Mouse (Mus musculus) G1E (cell line): Measurements from ENCODE around the gene Gnl2. TPM values are rescaled to one million over a fixed set of nuclear protein-coding genes. Genes with fewer than 3 reads are reported as not detected.

ENCODE experiments used
- ATAC-seq: 2 replicates; pipeline ENCODE4 v1.8.0; 2016; ENCODE audit warnings: mild to moderate bottlenecking; ENCODE audit not compliant: insufficient number of reproducible peaks, poor library complexity, low FRiP score, severe bottlenecking; ENCODE audit errors: extremely low read depth
- DNase-seq: peaks from one replicate; pipeline ENCODE4 v3.0.0; 2012; ENCODE audit warnings: low spot score
- H3K27me3 ChIP-seq: 2 replicates; pipeline ENCODE4 v1.6.1; 2012; ENCODE audit warnings: mild to moderate bottlenecking, low read length, inconsistent platforms; ENCODE audit not compliant: insufficient read depth
- H3K36me3 ChIP-seq: replicated peaks from 2 replicates; pipeline ENCODE3; 2012; ENCODE audit warnings: mild to moderate bottlenecking, inconsistent platforms
- H3K4me1 ChIP-seq: 2 replicates; pipeline ENCODE4 v1.6.1; 2012; ENCODE audit warnings: low read depth, low read length, inconsistent platforms, mixed read lengths; ENCODE audit not compliant: insufficient read depth
- H3K4me3 ChIP-seq: 2 replicates; pipeline ENCODE4 v1.5.1; 2012; ENCODE audit warnings: low read depth, mild to moderate bottlenecking, inconsistent platforms, low read length, moderate library complexity, mixed read lengths
- H3K9me3 ChIP-seq: replicated peaks from 2 replicates; pipeline ENCODE4 v1.6.1; 2012; ENCODE audit warnings: inconsistent platforms
- CTCF ChIP-seq: IDR thresholded peaks from 2 replicates; pipeline ENCODE4 v1.5.1; 2012; ENCODE audit warnings: low read depth, low read length, inconsistent platforms, mixed read lengths
- GATA1 ChIP-seq: IDR thresholded peaks from 2 replicates; pipeline ENCODE4 v1.6.1; 2012; ENCODE audit warnings: borderline replicate concordance, low read length, inconsistent platforms, mixed read lengths
- GATA2 ChIP-seq: IDR thresholded peaks from 2 replicates; pipeline ENCODE4 v1.6.1; 2012; ENCODE audit warnings: low read depth, low read length, inconsistent platforms, borderline replicate concordance
- POLR2AphosphoS5 ChIP-seq: IDR thresholded peaks from 2 replicates; pipeline ENCODE4 v1.6.1; 2012; ENCODE audit warnings: low read depth, low read length, inconsistent platforms; ENCODE audit not compliant: insufficient replicate concordance
- TAL1 ChIP-seq: conservative IDR thresholded peaks from 2 replicates; pipeline ENCODE4 v1.6.1; 2012; ENCODE audit warnings: low read depth, low read length, inconsistent platforms, mixed read lengths
- polyA plus RNA-seq: library from polyadenylated mRNA; stranded (reverse); fragments of >175 nt; gene quantifications from 2 replicates; pipeline ENCODE4 v1.2.3, GENCODE M21; 2012
- total RNA-seq, 2 experiments: library from RNA; stranded (forward) in 1 of 2; stranded (reverse) in 1 of 2; fragments of 200-1000 nt in 1 of 2; fragments of >200 nt in 1 of 2; fragmentation: Nextera tagmentation in 1 of 2; gene quantifications; 2 replicates each; pipeline ENCODE4 v1.2.3; 2014 to 2017

Gnl2 gene
- 176 and 187 TPM in 2 replicates for total RNA-seq (2014; fragmentation: Nextera tagmentation)
- total RNA-seq (2017): 165 and 200 TPM in 2 replicates
- polyA plus RNA-seq: 110 and 111 TPM in 2 replicates

DNA sequence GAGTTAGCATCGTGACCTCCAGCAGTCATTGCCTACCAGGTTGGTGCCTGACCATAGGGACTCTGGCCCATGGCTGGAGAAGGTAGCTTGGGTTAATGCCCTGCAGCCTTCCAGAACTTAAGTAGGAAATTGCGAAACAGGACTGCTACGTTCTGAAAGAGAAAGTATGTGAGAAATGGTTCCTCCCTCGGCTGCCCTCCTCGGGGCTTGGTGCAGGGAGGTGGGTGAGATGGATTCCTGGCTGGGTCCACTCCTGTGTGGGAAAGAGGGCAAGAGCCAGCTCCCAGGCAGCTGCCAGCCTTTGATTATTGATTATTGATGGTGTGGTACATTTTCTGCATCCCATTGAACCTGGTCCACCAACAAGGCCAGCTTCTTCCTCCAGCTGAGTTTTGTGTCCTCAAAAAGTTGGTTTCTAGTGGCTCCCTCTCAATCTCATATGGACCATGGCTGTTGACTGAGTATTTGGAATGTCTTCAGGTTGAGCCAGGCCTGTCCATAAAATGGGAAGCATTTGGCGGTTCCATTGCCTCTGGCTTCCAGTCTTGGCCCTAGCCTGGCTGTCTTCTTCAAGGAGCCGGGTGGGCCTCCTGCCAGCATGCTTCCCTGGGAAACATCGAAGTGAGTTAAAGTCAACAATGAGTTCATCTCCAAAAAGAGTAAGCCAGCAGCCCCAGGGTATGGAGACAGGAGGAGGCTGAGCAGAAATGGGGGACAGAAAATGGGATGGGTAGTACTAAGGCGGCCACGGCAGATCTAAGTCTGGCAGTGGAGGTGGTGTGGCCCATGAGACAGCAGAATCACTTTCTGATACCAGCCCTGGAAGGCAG lies at the start of gene Gnl2:
Gnl2 (plus strand) TSS at position 780 of the 830 bp plus-strand sequence.
- no peaks in the 10 kb centered on the region for H3K9me3 ChIP-seq
- no peak within 1 kb of the TSS for H3K4me3 ChIP-seq
- DNase-seq (no peak), ATAC-seq (no peak)
- TF ChIP-seq GATA2: no peak
- peaks cover 9% of the 10 kb centered on the region for H3K4me1 ChIP-seq
- H3K36me3 ChIP-seq: no peaks in the 10 kb centered on the region
- peaks cover 66% of the 10 kb centered on the region for H3K27me3 ChIP-seq

DNA sequence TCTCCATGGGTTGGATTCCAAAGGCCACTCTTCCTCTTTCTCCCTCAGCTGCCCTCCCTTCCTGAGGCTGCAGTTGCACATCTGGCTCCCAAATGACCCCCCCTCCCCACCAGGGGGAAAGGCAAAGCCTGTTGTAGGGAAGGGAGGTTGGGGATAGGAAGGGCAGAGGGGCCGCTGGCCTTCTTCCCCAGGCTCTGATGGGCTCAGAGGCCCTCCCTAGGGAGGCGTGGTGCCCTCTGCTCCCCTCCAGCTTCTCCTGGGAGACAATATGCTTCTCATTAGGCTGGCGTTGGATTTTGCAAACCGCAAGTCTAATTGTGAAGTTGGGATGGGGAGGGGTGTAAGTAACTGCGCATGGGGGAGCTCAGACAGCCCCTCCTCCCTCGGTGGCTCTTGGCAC lies 47.7 kb upstream of the Gnl2 start:
- peaks cover 28% of the 10 kb centered on the region for H3K27me3 ChIP-seq
- H3K4me3 ChIP-seq: no peak overlapping the region
- H3K9me3 ChIP-seq: no peaks in the 10 kb centered on the region
- DNase-seq: no peak
- no peaks in the 10 kb centered on the region for H3K4me1 ChIP-seq
- no peaks in the 10 kb centered on the region for H3K36me3 ChIP-seq
- TF ChIP-seq POLR2AphosphoS5 (no peak), GATA1 (no peak), TAL1 (no peak), GATA2 (no peak), CTCF (no peak)
- no peak for ATAC-seq

DNA sequence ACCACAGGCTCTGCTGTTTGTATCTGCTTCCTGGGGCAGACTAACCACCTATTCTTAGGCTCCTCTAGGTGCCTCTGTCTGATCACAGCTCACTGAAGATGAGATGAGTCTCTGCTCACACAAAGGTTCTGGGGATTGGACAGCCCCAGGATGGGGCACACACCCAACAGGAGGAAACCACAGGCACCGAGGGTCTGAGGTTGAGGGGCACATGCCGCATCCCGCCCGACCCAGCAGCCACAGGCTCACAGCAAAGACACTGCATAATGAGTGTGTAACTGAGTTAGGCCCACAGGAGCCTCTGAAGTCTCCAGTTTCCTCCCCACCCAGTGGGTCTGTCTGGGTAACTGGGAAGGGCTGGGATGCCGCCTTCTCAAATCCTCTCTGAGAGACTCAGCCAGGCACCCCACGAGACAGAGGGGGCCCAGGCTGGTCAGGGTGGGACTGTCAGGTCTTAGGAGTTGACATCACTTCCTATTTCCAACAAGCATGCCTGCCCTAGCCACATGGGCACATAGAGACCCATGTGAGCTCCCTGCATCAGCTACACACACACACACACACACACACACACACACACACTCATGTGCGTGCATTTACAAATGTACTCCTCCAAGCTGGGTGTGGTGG lies 47.1 kb upstream of the Gnl2 start:
- Histone ChIP-seq H3K27me3 (peaks cover 29% of the 10 kb centered on the region), H3K36me3 (no peaks in the 10 kb centered on the region), H3K4me3 (no peak overlapping the region), H3K4me1 (no peaks in the 10 kb centered on the region), H3K9me3 (no peaks in the 10 kb centered on the region)
- DNase-seq (no peak), ATAC-seq (no peak)
- TF ChIP-seq CTCF (no peak), TAL1 (no peak), POLR2AphosphoS5 (no peak), GATA1 (no peak), GATA2 (no peak)

DNA sequence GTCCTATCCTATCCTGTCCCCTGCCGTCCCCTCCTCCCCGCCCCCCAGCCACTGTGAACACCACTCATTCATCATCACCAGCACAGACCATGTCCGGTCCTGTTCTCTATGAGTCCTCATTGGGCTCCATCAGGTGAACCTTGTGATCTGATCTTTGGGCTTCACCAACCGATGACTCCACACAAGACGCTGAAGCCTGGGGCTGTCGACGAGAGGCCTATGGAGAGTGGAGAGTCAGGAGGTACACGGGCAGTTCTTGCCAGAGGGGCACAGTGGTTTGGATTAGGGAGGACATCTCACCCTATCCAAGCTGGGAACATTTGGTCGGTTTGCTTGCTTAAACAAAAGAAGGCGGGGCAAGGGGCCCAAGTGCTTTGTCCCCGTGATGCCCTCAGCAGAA lies 46.2 kb upstream of the Gnl2 start:
- TF ChIP-seq POLR2AphosphoS5 (no peak), TAL1 (no peak), GATA2 (no peak), CTCF (no peak), GATA1 (no peak)
- DNase-seq (no peak), ATAC-seq (no peak)
- no peaks in the 10 kb centered on the region for H3K4me1 ChIP-seq
- no peaks in the 10 kb centered on the region for H3K36me3 ChIP-seq
- H3K4me3 ChIP-seq: no peak overlapping the region
- H3K9me3 ChIP-seq: no peaks in the 10 kb centered on the region
- peaks cover 26% of the 10 kb centered on the region for H3K27me3 ChIP-seq

DNA sequence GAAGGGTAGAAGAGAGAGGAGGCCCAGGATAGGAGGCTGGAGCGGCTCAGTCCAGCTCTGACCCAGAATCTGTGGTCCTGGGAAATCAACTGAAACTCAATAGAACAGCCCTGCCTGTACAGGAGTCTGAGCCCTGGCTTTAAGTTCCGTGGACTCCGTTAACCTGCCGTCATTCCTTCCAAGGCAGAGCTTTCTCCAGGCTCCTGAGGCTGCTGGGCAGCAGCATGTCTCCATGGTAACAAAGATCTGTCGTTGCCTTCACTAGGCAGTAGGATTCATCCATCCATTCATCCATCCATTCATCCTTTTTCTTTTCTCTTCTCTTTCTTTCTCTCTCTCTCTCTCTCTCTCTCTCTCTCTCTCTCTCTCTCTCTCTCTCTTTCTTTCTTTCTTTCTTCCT lies 45.7 kb upstream of the Gnl2 start:
- Histone ChIP-seq H3K9me3 (no peaks in the 10 kb centered on the region), H3K36me3 (no peaks in the 10 kb centered on the region), H3K27me3 (peaks cover 24% of the 10 kb centered on the region), H3K4me3 (no peak overlapping the region), H3K4me1 (no peaks in the 10 kb centered on the region)
- TF ChIP-seq TAL1 (no peak), GATA1 (no peak), CTCF (no peak), POLR2AphosphoS5 (no peak), GATA2 (no peak)
- ATAC-seq (no peak), DNase-seq (no peak)

- Histone ChIP-seq H3K27me3 (peaks cover 24% of the 10 kb centered on the region), H3K4me1 (no peaks in the 10 kb centered on the region), H3K4me3 (no peak overlapping the region), H3K36me3 (no peaks in the 10 kb centered on the region), H3K9me3 (no peaks in the 10 kb centered on the region)
- TF ChIP-seq CTCF: no peak
- TF ChIP-seq TAL1: no peak
- no peak for TF ChIP-seq GATA2
- no peak for TF ChIP-seq GATA1
- no peak for TF ChIP-seq POLR2AphosphoS5
- no peak for ATAC-seq
- no peak for DNase-seq
These were observed 45.3 kb upstream of the Gnl2 start for GRCm38 (mm10) chr4:124971094-124971493.

GRCm38 (mm10) chr4:124972316-124972715 lies 44.1 kb upstream of the Gnl2 start:
- no peak overlapping the region for H3K4me3 ChIP-seq
- TF ChIP-seq GATA2 (no peak), GATA1 (no peak), POLR2AphosphoS5 (no peak), CTCF (no peak), TAL1 (no peak)
- H3K4me1 ChIP-seq: no peaks in the 10 kb centered on the region
- DNase-seq (no peak), ATAC-seq (no peak)
- no peaks in the 10 kb centered on the region for H3K36me3 ChIP-seq
- H3K9me3 ChIP-seq: no peaks in the 10 kb centered on the region
- peaks cover 24% of the 10 kb centered on the region for H3K27me3 ChIP-seq
